Mouse (Mus musculus) heart, adult 2 months (tissue): ENCODE measurements around the gene St6gal1. TPM values are rescaled to one million over a fixed set of nuclear protein-coding genes. Genes with fewer than 3 reads are reported as not detected.

Experiments
- DNase-seq, 2 experiments: peaks; one replicate each; pipeline ENCODE4 v3.0.0; 2021
- H3K27ac ChIP-seq: fragments of 200-600 bp; 2 replicates; pipeline ENCODE4 v1.8.1; 2022
- H3K27me3 ChIP-seq: fragments of 200-500 bp; 2 replicates; pipeline ENCODE4 v1.6.1; 2012; ENCODE audit warnings: mild to moderate bottlenecking, low read length, inconsistent platforms, mixed read lengths; ENCODE audit not compliant: control insufficient read depth, insufficient read depth
- H3K36me3 ChIP-seq: fragments of 200-500 bp; 2 replicates; pipeline ENCODE4 v1.6.1; 2012; ENCODE audit warnings: low read length, inconsistent platforms; ENCODE audit not compliant: control insufficient read depth, insufficient read depth
- H3K4me1 ChIP-seq: fragments of 200-500 bp; 2 replicates; pipeline ENCODE4 v1.6.1; 2011; ENCODE audit warnings: low read length; ENCODE audit not compliant: control insufficient read depth, insufficient read depth
- H3K4me3 ChIP-seq: fragments of 200-600 bp; 2 replicates; pipeline ENCODE4 v1.8.1; 2022
- H3K79me2 ChIP-seq: fragments of 200-500 bp; replicated peaks from 2 replicates; pipeline ENCODE4 v1.6.1; 2012; ENCODE audit warnings: mild to moderate bottlenecking, inconsistent platforms, low read length, moderate library complexity, mixed read lengths; ENCODE audit not compliant: control insufficient read depth, insufficient read depth
- H3K9ac ChIP-seq: fragments of 200-500 bp; 2 replicates; pipeline ENCODE4 v1.6.1; 2012; ENCODE audit warnings: low read depth, mild to moderate bottlenecking, control low read depth, inconsistent platforms, low read length, mixed read lengths
- CTCF ChIP-seq: fragments of 200-600 bp; IDR thresholded peaks from 2 replicates; pipeline ENCODE4 v1.8.1; 2022; ENCODE audit warnings: antibody characterized with exemption, mild to moderate bottlenecking, moderate library complexity
- EP300 ChIP-seq: fragments of 200-500 bp; IDR thresholded peaks from 2 replicates; pipeline ENCODE4 v1.6.1; 2011; ENCODE audit warnings: low read depth, low read length, control low read depth; ENCODE audit not compliant: insufficient read depth
- POLR2A ChIP-seq: fragments of 200-500 bp; IDR thresholded peaks from 2 replicates; pipeline ENCODE4 v1.6.1; 2011; ENCODE audit warnings: mild to moderate bottlenecking, low read depth, low read length, control low read depth; ENCODE audit not compliant: insufficient read depth
- WGBS: fragments of 180-500 bp; shearing (Covaris S2); methylation state at CpG from one replicate; pipeline ENCODE4 v1.1.7; 2018; 5-methylcytosine and 5-hydroxymethylcytosine counted together
- intact Hi-C: fragments of 180-260 bp; cut with DNase I; formaldehyde crosslinking; loops from one replicate; pipeline ENCODE4 v1.15.1; 2025
- polyA plus RNA-seq: library from polyadenylated mRNA; depleted of rRNA; stranded (reverse); fragments of >200 nt; gene quantifications from 2 replicates; pipeline ENCODE4 v1.2.3, GENCODE M21; 2012
- total RNA-seq, 2 experiments: library from RNA; stranded (reverse); gene quantifications; 2 replicates each; pipeline ENCODE4 v1.2.3; 2021

St6gal1 gene
- total and polyA plus RNA-seq, 3 experiments = 6.0 to 9.9 (median 8.4) TPM

DNA sequence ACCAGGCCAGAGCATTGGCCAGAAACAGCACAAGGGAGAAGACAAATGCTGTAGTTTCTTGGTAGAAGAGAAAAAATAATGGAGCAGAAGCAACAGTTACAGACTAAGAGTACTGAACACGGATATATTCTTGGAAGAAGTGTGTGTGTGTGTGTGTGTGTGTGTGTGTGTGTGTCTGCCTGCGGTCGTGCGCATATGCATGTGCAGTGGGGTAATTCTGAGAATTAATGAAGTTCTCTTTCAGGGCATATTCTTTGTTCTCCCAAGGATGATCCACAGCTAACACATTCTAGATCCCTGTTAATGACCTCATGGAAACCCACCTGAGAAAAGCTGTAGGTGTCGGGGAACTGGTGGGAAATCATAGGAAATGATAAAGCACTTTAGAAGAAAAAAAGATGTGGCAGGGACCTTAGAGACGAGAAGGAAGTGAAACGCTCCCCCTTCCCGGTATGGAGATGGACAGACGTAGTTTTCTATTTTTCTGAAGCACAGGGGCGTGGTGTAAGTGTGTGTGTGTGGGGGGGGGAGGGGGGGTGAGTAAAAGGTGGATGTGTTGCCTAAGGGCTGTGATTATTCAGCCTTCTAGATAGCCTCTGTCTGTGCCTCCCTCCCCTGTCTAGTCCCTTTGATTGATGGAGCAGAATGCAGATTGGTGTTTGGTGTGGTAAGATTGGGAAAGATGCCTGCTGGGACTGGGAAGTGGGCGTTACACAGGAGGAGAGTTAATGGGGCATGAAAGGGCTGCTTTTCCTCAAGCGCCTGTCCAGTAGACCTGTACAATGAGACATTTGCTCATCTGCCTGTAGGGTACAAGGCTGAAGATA, 82.8 kb downstream of the St6gal1 start:
- Histone ChIP-seq H3K36me3 (no peaks in the 10 kb centered on the region), H3K27me3 (no peaks in the 10 kb centered on the region), H3K27ac (no peak overlapping the region), H3K79me2 (no peaks in the 10 kb centered on the region), H3K9ac (no peak overlapping the region), H3K4me1 (no peaks in the 10 kb centered on the region; the same call in 1 of the 2 replicates), H3K4me3 (no peak overlapping the region)
- no peak for DNase-seq
- TF ChIP-seq EP300 (no peak), POLR2A (no peak), CTCF (no peak)
- intact Hi-C loops = no loop called here
- WGBS = 81% methylated on average over 12 of the region's 12 CpGs

DNA sequence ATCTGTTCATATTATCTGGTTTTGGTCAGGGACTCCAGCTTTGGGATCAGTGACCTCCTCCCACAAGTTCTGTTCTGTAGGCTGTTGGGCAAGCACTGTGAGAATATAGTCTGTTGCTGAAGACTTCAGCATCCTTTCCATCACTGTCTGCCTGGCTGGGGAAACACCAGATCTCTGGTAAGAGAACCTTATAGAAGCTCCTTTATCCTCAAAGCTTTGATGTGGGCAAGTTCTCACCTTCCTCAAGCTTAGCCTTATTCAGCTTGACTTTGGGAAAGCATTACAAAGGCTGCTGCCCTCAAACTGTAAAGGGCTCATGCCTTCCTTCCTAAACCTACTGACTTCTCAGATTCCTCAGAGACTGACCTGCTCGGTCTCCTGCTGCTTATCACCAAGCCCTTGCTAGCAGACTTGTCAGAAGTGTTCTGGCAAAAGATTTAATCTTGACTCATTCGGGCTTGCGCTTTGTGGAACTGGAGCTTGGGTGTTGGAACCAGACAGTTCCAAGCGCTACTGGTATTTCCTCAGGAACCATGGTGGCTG, 83.5 kb downstream of the St6gal1 start:
- TF ChIP-seq POLR2A = no peak
- intact Hi-C loops = no loop called here
- H3K9ac ChIP-seq = no peak overlapping the region
- no peaks in the 10 kb centered on the region for H3K27me3 ChIP-seq
- no peak overlapping the region for H3K27ac ChIP-seq
- 56% methylated on average over 4 of the region's 4 CpGs for WGBS
- no peak for DNase-seq
- H3K79me2 ChIP-seq = no peaks in the 10 kb centered on the region
- no peak overlapping the region for H3K4me3 ChIP-seq
- H3K36me3 ChIP-seq = no peaks in the 10 kb centered on the region
- no peaks in the 10 kb centered on the region; the same call in 1 of the 2 replicates for H3K4me1 ChIP-seq

DNA sequence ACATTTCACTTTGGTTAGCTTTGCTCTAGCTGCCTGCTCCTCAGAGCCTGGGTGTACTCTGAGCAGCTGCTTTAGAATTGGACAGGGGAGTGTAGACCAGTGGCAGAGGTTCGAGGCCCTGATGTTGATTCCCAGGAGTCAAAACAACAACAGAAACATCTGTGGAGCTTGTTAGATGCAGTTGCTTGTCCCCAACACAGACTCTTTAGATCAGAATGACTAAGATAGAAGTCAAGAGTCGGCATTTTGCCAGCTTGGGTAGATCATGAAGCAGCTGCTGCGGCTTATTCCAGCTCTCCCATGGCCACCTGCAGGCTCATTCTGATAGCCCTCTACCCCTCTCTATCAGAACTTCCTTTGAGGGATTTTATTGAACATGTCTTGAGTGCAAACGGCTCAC, 84.5 kb downstream of the St6gal1 start:
- no peak overlapping the region for H3K27ac ChIP-seq
- H3K79me2 ChIP-seq = no peaks in the 10 kb centered on the region
- no peaks in the 10 kb centered on the region for H3K36me3 ChIP-seq
- no peaks in the 10 kb centered on the region; the same call in 1 of the 2 replicates for H3K4me1 ChIP-seq
- H3K4me3 ChIP-seq = no peak overlapping the region
- TF ChIP-seq POLR2A (no peak), CTCF (no peak), EP300 (no peak)
- 81% methylated on average over 4 of the region's 4 CpGs for WGBS
- H3K9ac ChIP-seq = no peak overlapping the region
- H3K27me3 ChIP-seq = no peaks in the 10 kb centered on the region
- no peak for DNase-seq
- intact Hi-C loops = no loop called here

DNA sequence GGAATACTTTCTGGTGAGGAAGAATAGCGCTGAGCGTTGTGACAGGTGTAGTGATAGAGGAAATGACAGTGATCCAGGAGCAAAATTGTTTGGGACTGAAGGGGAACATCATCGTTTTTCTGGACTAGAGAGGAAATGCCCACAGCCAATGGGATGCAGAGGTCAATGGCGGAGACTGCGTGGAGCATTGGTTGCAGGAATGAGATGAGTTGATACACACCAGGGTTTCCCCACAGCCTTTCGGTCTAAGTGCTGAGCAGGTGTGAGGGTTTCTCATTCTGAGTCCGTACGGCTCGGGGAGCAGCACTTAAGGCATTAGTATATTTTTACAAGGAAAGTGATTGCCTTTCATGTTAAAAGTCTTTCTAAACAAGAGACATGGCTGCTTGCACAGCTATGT, 88.1 kb downstream of the St6gal1 start:
- Histone ChIP-seq H3K36me3 (no peaks in the 10 kb centered on the region), H3K9ac (no peak overlapping the region), H3K79me2 (no peaks in the 10 kb centered on the region), H3K27me3 (no peaks in the 10 kb centered on the region), H3K4me3 (no peak overlapping the region), H3K27ac (no peak overlapping the region), H3K4me1 (no peaks in the 10 kb centered on the region; the same call in 1 of the 2 replicates)
- DNase-seq = no peak
- TF ChIP-seq CTCF (no peak), EP300 (no peak), POLR2A (no peak)
- intact Hi-C loops = no loop called here
- 93% methylated on average over 9 of the region's 9 CpGs for WGBS

DNA sequence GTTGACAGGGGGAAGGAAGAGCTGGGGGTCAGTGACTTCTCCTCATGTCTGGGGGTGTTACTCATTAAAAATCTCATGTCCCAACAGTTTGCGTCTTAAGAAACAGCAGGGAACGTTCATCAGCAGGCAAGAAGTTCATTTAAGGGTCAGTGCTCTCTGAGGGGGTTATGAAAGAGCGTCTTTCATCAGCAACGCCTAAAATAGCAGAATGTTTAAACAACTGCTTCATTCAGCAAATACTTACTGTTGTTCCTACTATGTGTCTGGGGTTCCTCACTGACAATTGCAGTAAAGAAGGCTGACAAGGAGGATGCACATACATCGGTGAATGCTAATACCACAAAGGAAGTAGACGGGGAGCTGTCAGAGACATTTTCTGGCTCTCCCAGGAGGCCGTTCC, 90.2 kb downstream of the St6gal1 start:
- Histone ChIP-seq H3K4me3 (no peak overlapping the region), H3K27ac (no peak overlapping the region; the same call in 1 of the 2 replicates), H3K27me3 (no peaks in the 10 kb centered on the region), H3K4me1 (no peaks in the 10 kb centered on the region; the same call in 1 of the 2 replicates), H3K9ac (no peak overlapping the region), H3K36me3 (no peaks in the 10 kb centered on the region), H3K79me2 (no peaks in the 10 kb centered on the region)
- intact Hi-C loops = no loop called here
- 47% methylated on average over 7 of the region's 7 CpGs for WGBS
- peak in 1 of 2 experiments; percentile 33 for DNase-seq
- TF ChIP-seq EP300 (no peak), POLR2A (no peak), CTCF (no peak)

DNA sequence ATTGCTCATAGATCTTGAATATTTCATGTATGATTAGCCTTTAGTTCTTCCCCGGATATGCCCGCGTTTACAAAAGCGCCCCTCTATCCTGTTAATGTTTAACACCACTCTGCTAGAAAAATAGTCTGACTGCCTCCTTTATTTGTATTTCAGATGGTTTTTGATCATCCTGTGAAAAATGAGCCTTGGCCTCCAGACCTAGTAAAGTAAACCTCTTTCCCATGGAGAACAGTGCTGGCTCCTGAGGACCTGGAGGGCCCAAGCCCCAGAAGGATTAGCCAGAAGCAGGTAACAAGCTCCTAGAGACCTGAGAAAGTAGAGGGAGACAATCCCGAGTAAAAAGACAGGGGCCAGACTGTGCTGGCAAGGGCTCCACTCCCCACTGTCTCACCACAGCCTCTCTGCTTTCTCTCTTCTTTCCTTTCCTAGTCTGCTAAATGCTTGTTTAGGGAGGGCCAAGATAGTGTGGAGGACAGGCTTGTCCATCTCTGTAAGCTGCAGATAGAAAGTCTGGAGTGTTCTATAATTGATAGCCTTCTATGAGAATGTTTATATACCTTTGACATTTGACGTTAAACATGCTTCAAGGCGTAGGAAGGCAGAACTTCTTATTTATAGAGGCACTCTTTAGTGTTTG, 93.0 kb downstream of the St6gal1 start:
- TF ChIP-seq POLR2A (no peak), EP300 (no peak), CTCF (no peak)
- Histone ChIP-seq H3K79me2 (no peaks in the 10 kb centered on the region), H3K27ac (no peak overlapping the region), H3K4me1 (no peaks in the 10 kb centered on the region), H3K36me3 (no peaks in the 10 kb centered on the region), H3K9ac (no peak overlapping the region), H3K4me3 (no peak overlapping the region), H3K27me3 (no peaks in the 10 kb centered on the region)
- WGBS = 80% methylated on average over 7 of the region's 7 CpGs
- intact Hi-C loops = no loop called here
- no peak for DNase-seq
